Mouse (Mus musculus): ENCODE measurements around the gene Cmtm4. TPM values are rescaled to one million over a fixed set of nuclear protein-coding genes. Genes with fewer than 3 reads are reported as not detected.
A peak's percentile ranks its signal among the peaks of the same experiment; 100 is the strongest.
"Not testable (repeated sequence)": the region's sequence is repeated elsewhere in the genome, so short reads cannot be mapped to it uniquely, and the experiment has no call there.

Cmtm4 gene
- polyA plus RNA-seq, 1 experiment: 25.6 TPM

DNA sequence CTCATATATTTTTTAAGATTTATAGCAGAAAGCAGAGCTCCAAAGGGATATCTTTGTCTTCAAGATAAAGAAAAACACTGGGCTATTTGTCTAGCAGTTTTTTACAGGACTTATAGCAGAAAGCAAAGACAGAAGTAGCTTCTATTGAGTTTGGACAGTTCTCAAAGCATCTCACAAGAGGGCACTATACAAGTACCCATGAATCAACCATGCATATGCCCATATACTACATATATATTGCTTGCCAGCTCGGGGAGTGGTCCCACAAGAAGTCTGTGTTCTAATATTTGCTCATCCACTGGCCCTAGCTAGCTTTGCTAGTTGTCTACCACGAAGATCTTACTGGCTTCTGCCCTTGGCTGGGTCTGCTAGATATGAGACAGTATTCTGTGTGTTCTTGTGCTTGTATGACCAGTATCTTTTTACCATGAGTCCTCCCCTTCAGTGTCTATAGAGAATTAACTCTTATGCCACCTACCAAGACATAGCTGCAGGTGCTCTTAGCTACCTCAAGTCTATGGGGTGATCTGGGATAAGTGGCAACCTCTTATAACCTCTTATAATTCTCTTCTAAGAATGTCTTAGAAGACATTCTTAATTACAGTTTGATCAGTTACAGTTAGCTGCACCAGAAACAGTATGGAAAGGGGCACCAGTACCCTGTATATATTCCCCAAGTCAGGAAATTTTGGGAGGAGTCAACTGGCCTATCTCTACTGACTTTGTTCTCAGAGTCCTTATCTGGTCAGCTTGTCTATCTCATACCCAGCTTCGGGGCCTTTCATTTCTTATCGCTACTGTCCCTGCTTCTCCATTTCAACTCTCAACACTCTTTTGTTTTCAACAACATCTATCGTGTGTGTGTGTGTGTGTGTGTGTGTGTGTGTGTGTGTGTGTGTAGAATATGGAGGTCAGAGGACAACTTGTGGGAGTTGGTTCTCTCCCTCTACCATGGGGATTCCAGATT is 62.7 kb downstream of the Cmtm4 start:
- H3K4me1 ChIP-seq (ENCODE audit: control insufficient read depth, insufficient read depth, insufficient read length, low read length): no peaks in the 10 kb centered on the region
- H3K36me3 ChIP-seq (ENCODE audit: control insufficient read depth, insufficient read depth, low read length): no peaks in the 10 kb centered on the region
- TF ChIP-seq POLR2A (IDR thresholded peaks at IDR 0.05; ENCODE audit: low read depth, low read length) (no peak), CTCF (IDR thresholded peaks at IDR 0.05; ENCODE audit: extremely low read depth, insufficient read length, insufficient replicate concordance, low read depth, low read length) (no peak)
- H3K27me3 ChIP-seq (ENCODE audit: control insufficient read depth, insufficient read depth, low read length): no peaks in the 10 kb centered on the region
- H3K4me3 ChIP-seq (ENCODE audit: low read depth, low read length): no peak overlapping the region
- WGBS: 56% methylated on average over 5 of the region's 5 CpGs
- no peak overlapping the region for H3K27ac ChIP-seq (ENCODE audit: insufficient read depth, low read depth, low read length)

GRCm38 (mm10) chr8:104321930-104322329 is 73.7 kb downstream of the Cmtm4 start, which contains the start of gene Cmtm2b:
TSS of gene Cmtm2b (plus strand) at chr8:104322230.
- H3K36me3 ChIP-seq (ENCODE audit: control insufficient read depth, insufficient read depth, low read length); H3K4me1 ChIP-seq (ENCODE audit: control insufficient read depth, insufficient read depth, insufficient read length, low read length); H3K4me3 ChIP-seq (ENCODE audit: low read depth, low read length); H3K27ac ChIP-seq (ENCODE audit: insufficient read depth, low read depth, low read length); H3K27me3 ChIP-seq (ENCODE audit: control insufficient read depth, insufficient read depth, low read length): not testable (repeated sequence)
- 82% methylated on average over 12 of the region's 12 CpGs for WGBS

GRCm38 (mm10) chr8:104321267-104321666 is 74.3 kb downstream of the Cmtm4 start, which contains the start of gene Gm11020:
TSS of gene Gm11020 (plus strand) at chr8:104321567.
- H3K4me3 ChIP-seq (ENCODE audit: low read depth, low read length); H3K27me3 ChIP-seq (ENCODE audit: control insufficient read depth, insufficient read depth, low read length); H3K27ac ChIP-seq (ENCODE audit: insufficient read depth, low read depth, low read length); H3K4me1 ChIP-seq (ENCODE audit: control insufficient read depth, insufficient read depth, insufficient read length, low read length); H3K36me3 ChIP-seq (ENCODE audit: control insufficient read depth, insufficient read depth, low read length): not testable (repeated sequence)
- 82% methylated on average over 11 of the region's 11 CpGs for WGBS

GRCm38 (mm10) chr8:104313311-104313710 is 82.3 kb downstream of the Cmtm4 start:
- no peaks in the 10 kb centered on the region for H3K4me1 ChIP-seq (ENCODE audit: control insufficient read depth, insufficient read depth, insufficient read length, low read length)
- TF ChIP-seq CTCF (IDR thresholded peaks at IDR 0.05; ENCODE audit: extremely low read depth, insufficient read length, insufficient replicate concordance, low read depth, low read length) (peak; percentile 21; the same call in 1 of the 2 replicates), POLR2A (IDR thresholded peaks at IDR 0.05; ENCODE audit: low read depth, low read length) (no peak)
- H3K4me3 ChIP-seq (ENCODE audit: low read depth, low read length): no peak overlapping the region
- no peaks in the 10 kb centered on the region for H3K27me3 ChIP-seq (ENCODE audit: control insufficient read depth, insufficient read depth, low read length)
- H3K36me3 ChIP-seq (ENCODE audit: control insufficient read depth, insufficient read depth, low read length): no peaks in the 10 kb centered on the region
- 47% methylated on average over 4 of the region's 4 CpGs for WGBS
- no peak overlapping the region for H3K27ac ChIP-seq (ENCODE audit: insufficient read depth, low read depth, low read length)

DNA sequence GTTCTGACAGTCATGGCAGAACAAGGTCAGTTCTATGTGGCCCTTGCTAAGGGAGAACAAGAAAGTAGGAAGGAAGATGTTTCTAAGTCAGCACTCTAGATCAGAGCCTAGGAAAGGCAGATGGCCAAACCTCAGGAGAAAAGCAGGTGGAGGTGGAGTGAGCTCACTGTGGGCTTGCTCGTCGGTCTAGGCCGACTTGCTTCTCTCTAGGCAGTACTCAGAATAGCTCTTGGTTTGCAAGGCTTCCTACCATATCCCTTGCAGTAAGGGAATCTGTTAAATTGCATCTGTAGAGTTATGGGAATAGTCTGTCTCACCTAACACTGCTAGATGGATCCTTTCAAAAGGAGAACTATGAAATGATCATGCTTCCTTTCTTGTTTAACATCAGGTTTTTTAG is 83.6 kb downstream of the Cmtm4 start:
- 89% methylated on average over 3 of the region's 3 CpGs for WGBS
- H3K36me3 ChIP-seq (ENCODE audit: control insufficient read depth, insufficient read depth, low read length); H3K27me3 ChIP-seq (ENCODE audit: control insufficient read depth, insufficient read depth, low read length); H3K4me3 ChIP-seq (ENCODE audit: low read depth, low read length); H3K27ac ChIP-seq (ENCODE audit: insufficient read depth, low read depth, low read length); H3K4me1 ChIP-seq (ENCODE audit: control insufficient read depth, insufficient read depth, insufficient read length, low read length): not testable (repeated sequence)

GRCm38 (mm10) chr8:104309441-104310155 is 86.0 kb downstream of the Cmtm4 start, which contains the start of the genes Gm45711 and Cmtm1:
TSS of gene Gm45711 (minus strand) at chr8:104310081.
TSS of gene Cmtm1 (minus strand) at chr8:104310145.
- not testable (repeated sequence) for H3K4me1 ChIP-seq (ENCODE audit: control insufficient read depth, insufficient read depth, insufficient read length, low read length); H3K27me3 ChIP-seq (ENCODE audit: control insufficient read depth, insufficient read depth, low read length); H3K36me3 ChIP-seq (ENCODE audit: control insufficient read depth, insufficient read depth, low read length); H3K27ac ChIP-seq (ENCODE audit: insufficient read depth, low read depth, low read length); H3K4me3 ChIP-seq (ENCODE audit: low read depth, low read length)
- WGBS: 80% methylated on average over 36 of the region's 36 CpGs

DNA sequence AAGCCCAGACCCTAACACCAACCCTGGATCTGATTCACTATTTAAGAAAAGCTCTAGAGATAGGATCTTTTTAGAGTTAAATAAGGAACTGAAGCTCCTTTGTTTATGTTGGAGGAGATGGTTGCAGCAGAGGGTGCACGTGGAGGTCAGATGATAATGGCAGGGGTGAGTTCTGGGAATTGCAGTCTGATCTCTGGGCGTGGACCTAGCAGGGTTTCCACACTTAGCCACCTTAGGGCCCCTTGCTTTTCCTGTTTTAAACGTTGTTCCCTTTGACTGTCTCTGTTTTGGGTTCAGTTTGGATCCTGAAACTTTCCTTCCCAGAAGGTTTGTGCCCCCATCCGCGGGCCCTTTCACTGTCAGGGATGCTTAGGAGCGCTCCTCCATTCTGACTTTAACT is 87.3 kb downstream of the Cmtm4 start:
- H3K4me3 ChIP-seq (ENCODE audit: low read depth, low read length); H3K27ac ChIP-seq (ENCODE audit: insufficient read depth, low read depth, low read length); H3K27me3 ChIP-seq (ENCODE audit: control insufficient read depth, insufficient read depth, low read length); H3K36me3 ChIP-seq (ENCODE audit: control insufficient read depth, insufficient read depth, low read length); H3K4me1 ChIP-seq (ENCODE audit: control insufficient read depth, insufficient read depth, insufficient read length, low read length): not testable (repeated sequence)
- WGBS: 40% methylated on average over 6 of the region's 6 CpGs
